Mouse (Mus musculus) kidney, adult 18-20 months (tissue): ENCODE measurements at regions not wholly inside any gene's neighbourhood (a gene's known extent, or its start where the extent isn't known, plus 50 kb on each side); places are given as distances from the start of the nearest gene placed in this dataset.
A peak's percentile ranks its signal among the peaks of the same experiment; 100 is the strongest.

ENCODE experiments used
- DNase-seq: peaks from one replicate; pipeline ENCODE4 v3.0.0; 2021

GRCm38 (mm10) chr12:78119855-78120254, 74.2 kb upstream of the Gm6657 start:
- DNase-seq: peak; percentile 37

GRCm38 (mm10) chr12:78129130-78129845, 64.8 kb upstream of the Gm6657 start:
- DNase-seq: no peak

GRCm38 (mm10) chr12:78132016-78132797, 61.8 kb upstream of the Gm6657 start:
- DNase-seq: no peak

- DNase-seq: no peak
Measured at GRCm38 (mm10) chr12:78133341-78133740, 60.7 kb upstream of the Gm6657 start.

GRCm38 (mm10) chr12:78133984-78134383, 60.1 kb upstream of the Gm6657 start:
- DNase-seq: no peak

- DNase-seq: no peak
Measured at GRCm38 (mm10) chr12:78137196-78137595, 56.8 kb upstream of the Gm6657 start.

- no peak for DNase-seq
Measured at GRCm38 (mm10) chr12:78138467-78138866, 55.6 kb upstream of the Gm6657 start.
